Mouse (Mus musculus): ENCODE data around the gene Ptk7.
A peak's percentile ranks its signal among the peaks of the same experiment; 100 is the strongest.

DNA sequence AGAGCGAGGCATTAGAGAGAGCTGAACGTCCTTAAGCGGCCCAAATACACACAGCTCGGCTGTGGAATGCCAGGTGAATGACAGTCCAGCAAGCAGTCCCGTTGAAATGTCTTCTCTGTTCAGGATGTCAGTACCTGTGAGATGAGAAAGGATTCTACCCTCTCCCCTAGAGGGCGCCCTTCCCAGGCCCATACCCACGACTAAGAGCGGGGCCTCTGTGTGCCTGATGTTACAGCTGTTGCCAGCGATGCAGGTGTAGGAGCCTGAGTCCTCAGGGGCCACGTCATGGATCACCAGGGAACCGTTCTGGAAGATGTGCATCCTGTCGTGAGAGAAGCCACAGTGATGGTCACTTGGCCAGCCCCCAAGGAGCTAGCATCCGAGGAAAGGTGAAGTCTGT lies 53.2 kb downstream of the Ptk7 start:
- TF ChIP-seq CTCF (conservative IDR thresholded peaks at IDR 0.05; ENCODE audit: low read length) = peak; percentile 57
- TF ChIP-seq NANOG (IDR thresholded peaks at IDR 0.05; ENCODE audit: borderline replicate concordance, low read length) = no peak
